Mouse (Mus musculus) erythroid progenitor cell, adult 5-6 weeks (primary cell): ENCODE measurements around the gene Mapkapk2. TPM values are rescaled to one million over a fixed set of nuclear protein-coding genes. Genes with fewer than 3 reads are reported as not detected.

ENCODE experiments used
- ATAC-seq: replicated peaks from 2 replicates; pipeline ENCODE4 v1.8.0; 2016; ENCODE audit warnings: moderate number of reproducible peaks, mild to moderate bottlenecking, moderate TSS enrichment, inconsistent platforms; ENCODE audit not compliant: poor library complexity, low FRiP score, severe bottlenecking
- total RNA-seq, 2 experiments: library from RNA; stranded (forward) in 1 of 2; stranded (reverse) in 1 of 2; fragments of 150-400 nt in 1 of 2; fragments of 186-747, 209-891 nt in 1 of 2; gene quantifications; 2 replicates each; pipeline versions ENCODE4 v1.2.3 to v1.2.4; 2015 to 2017; ENCODE audit warnings: low replicate concordance in 2 of 2

Gene Mapkapk2
- total RNA-seq, 2 experiments from 2014 or later = 23.2 to 36.9 TPM

DNA sequence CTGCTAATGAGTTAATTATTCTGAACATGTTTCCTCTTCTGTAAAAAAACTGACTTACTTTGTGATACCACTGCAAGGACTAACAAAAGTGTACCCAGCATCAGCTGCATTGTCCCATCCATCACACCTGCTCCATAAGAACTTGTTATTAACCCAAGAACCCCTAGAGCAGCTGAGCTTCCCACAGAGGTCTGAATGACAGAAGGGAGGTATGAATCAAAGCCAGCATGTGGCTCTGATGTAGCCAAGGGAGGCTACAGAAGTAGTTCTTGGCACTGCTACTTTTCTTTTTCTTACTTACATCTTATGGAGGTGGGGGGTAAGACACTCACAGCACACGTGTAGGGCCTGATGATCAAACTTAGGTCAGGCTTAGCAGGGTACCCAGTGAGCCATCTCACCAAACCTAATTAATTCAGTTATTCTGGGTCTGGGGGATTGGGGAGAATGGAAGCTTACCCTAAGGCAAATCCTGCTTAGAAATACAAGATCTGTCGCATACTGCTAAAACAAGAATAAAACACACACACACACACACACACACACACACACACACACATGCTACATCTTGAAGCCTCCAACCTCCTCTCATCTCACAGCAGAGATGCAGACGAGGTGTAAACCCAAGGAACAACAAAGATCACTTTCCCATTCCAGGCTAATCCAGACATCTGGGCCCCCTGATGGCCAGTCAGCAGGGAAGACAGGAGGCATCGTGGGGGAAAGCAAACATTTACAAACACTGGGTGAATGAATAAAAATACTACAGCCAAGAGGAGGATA, 11.5 kb downstream of the Mapkapk2 start:
- no peak for ATAC-seq

DNA sequence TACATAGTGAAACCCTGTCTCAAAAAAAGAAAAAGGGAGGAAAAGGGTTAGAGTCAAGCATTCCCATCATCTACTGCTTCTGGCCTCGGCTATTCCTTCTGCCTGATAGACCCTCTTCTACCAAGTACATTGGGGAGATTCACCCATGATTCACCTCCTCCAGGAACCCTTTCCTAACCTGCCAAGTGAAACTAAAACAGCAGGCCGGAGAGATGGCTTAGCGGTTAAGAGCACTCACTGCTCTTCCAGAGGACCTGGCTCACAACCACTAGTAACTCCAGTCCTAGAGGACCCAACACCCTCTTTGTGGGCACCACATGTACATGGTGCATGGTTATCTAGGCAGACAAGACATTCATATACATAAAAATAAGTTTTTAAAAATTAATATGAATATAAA, 12.4 kb downstream of the Mapkapk2 start:
- no peak for ATAC-seq

DNA sequence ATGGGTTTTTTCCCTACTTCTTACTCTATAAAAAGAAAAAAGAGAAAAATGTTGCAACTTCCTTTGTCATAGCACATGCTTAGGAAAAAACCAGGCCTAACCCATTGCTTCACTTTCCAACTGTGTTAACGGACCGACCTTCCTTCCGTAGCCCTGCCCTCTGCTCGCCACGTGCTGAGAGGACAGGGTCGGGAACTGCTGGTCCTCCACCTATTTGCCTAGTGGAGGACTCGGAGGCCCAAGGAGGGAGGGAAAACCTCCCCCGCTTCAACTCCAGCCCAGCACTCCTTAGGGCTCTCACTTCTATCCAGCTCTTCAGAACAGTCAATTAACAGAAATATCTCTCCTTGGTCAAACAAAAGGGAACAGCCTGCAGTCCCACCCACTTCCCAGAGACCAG, 13.3 kb downstream of the Mapkapk2 start:
- ATAC-seq = no peak

DNA sequence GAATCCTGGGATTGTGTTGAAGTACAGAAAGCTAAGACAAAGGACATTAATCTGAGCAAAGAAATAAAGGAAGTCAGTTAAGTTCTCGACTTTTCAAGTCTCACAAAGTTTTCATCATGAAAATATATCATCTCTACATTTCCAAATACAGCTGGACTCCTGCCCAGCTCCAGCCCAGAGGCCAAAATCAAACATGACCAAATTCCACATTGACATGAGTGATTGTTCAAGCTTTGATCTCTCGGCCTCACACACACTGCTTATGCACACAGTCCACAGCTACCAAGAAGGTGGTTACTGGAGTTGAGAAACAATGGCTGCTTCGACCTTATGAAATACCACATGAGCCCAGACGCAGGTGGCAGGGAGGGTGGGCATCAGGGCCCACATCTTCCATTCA, 14.0 kb downstream of the Mapkapk2 start:
- ATAC-seq = no peak

DNA sequence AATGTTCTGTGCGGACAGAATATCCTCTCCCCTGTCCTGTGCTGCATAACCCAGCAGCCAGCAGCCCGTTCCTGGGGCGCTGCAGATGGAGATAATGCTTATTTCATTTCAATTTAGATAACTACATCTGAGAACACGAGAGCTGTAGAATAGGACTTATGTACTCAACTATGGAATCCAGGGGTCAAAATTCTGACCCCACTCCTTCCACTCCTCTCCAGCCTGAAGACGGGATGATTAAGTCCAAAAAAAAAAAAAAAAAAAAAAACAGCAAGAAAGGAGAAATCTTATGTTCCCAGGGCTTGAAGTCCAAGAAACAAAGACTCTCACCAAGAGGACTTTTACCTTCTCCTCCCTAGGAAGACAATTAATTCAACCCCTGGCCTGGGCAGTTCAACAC, 14.5 kb downstream of the Mapkapk2 start:
- ATAC-seq = no peak

DNA sequence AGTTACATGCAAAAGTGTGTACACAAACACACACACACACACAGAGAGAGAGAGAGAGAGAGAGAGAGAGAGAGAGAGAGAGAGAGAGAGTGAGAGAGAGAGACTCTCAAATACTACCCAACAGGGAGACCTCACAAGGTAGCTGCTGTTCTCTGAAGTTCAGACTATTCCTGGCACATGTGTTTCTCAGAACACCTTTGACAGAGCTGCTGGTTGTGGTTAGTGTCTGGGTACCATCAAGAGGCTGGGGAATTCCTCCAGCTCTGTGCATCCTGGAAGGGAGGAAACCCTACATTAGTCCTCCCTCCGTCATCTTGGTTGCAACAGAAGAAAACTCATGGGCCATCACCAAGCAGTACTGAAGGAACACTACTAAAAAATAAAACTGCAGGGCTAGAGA, 16.9 kb downstream of the Mapkapk2 start:
- ATAC-seq = no peak

DNA sequence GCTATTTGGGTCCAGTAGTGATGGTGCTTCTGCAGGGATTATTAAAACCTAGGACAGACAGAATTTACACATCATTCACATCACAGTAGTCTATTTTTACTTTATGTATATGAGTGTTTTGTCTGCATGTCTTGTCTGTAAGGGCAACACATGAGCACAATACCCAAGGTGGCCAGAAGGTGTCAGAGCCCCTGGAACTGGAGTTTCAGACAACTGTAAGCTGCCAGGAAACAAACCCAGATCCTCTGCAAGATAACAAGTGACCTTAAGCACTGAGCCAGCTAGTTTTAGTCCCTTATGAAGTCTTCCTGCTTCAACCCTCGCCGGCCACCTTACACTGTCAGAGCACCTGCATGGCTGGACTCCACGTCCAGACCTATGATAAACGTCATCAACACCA, 17.9 kb downstream of the Mapkapk2 start:
- no peak for ATAC-seq

DNA sequence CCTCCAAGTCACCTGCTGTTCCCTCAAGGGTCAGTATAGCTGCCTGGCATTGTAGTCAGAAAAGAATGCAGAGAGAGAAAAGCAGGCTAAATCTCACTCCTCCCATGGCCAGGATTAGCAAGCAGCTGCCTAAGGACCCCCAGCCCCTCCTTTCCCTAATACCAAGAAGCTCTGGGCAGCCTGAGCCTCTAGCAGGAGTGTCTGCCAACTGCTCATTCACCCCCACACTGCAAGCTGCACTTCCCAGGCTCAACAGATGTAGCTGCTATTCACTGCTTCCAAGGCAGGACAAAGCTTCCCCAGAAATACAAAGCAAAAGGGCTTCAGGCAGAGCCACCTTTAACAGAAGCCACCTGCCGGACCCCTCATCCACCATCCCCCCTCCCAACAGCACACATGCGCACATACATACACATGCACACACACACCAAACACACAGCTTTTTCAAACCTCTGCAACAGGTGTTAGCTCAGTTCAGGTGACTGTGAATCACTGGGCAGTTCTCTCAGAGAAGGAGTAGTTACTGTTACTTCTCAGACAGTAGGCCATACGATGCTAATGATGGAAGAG, 18.8 kb downstream of the Mapkapk2 start:
- ATAC-seq = no peak

DNA sequence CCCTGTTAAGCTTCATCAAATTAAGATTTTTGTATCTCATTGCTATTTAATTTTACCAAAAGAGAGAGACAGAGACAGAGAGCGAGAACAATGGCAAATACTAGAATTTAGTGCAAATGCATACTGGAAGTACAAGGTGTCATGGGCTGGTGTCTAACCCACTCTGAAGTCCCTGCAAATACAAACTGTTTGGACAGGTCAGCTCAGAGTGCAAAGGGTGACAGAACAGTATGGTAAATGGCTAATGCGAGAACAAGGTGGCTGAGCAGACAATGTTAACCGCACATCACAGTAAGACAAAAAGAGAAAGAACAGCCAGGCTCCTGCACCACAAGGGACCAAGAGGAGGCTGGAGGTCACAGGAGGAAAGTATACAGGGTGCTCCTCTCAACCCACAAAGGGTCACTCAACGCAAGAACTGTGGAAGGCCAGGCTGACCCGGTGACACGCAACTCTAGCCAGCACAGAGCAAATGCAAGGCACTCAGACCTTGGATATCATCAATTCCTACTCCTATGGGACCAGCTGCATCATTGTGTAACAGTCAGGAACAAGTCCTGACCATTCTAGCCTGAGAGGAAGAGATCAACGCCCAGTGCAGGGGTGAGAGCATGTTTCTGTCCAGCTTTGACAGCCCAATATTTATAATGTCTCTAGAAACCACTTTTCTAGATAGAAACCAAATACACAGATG, 22.4 kb downstream of the Mapkapk2 start:
- no peak for ATAC-seq

DNA sequence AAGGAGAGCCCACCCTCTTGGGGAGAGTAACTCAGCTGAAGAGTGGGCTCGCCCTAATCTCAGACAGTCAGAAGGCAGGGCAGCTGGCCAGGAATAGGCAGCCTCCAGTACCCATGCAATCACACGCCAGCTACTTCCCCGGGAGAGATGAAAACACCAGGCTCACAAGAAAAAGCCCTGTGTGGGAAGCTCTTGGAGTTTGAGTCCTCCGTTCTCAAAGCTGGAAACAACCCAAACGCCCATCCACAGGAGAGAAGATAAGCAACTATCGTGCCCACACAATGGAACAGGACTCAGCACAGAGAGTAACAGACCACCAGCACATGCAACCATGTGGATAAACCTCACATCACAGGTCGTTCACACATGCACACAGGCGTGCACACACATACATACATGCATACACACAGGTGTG, 23.1 kb downstream of the Mapkapk2 start:
- no peak for ATAC-seq

DNA sequence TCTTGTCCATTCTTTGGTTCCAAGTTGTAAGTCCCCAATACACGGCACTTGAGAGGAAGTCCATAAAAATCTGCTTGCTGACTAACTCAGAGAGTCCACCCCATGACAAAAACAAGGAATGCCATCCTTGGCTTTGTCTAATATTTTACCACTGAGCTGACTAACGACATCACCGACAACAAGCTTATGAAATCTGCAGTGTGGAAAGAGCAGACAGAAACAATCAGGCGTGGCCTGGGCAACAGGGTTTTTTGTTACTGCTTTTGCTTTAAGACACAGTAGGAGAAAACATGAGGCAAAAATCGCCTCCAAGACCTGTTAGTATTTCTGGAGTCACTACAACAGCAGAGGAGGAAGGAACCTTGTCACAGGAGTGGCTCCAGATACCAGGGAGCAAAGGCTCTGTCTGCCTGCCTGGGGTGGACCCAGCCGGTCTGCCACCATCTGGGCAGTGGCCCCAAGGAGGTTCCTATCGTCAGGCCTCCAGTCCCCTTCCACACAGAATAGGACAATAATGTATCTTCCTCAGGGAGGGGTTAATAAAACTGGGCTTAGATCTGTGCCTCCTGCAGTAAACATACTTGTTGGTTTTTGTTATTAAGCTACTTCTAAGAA, 25.1 kb downstream of the Mapkapk2 start:
- no peak for ATAC-seq

DNA sequence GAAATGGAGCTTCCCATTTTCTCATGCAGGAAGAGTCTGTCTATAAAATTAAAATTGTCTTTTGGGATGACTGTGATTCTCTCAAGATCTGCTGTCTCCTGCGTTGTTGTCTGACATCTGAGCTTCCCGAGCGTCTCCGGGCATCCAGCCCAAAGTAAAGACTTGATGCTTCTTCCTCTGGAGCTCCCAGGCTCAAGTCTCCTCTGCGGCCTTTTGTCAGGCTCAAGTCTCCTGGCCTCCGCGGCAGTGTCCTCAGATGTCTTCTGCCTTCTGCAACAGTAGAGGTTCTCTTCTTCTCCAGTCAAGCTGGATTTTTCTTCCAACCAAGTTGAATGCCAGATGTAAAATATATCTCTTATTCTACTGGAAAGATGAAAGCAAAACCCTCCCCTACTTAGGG, 28.6 kb downstream of the Mapkapk2 start:
- ATAC-seq = no peak

DNA sequence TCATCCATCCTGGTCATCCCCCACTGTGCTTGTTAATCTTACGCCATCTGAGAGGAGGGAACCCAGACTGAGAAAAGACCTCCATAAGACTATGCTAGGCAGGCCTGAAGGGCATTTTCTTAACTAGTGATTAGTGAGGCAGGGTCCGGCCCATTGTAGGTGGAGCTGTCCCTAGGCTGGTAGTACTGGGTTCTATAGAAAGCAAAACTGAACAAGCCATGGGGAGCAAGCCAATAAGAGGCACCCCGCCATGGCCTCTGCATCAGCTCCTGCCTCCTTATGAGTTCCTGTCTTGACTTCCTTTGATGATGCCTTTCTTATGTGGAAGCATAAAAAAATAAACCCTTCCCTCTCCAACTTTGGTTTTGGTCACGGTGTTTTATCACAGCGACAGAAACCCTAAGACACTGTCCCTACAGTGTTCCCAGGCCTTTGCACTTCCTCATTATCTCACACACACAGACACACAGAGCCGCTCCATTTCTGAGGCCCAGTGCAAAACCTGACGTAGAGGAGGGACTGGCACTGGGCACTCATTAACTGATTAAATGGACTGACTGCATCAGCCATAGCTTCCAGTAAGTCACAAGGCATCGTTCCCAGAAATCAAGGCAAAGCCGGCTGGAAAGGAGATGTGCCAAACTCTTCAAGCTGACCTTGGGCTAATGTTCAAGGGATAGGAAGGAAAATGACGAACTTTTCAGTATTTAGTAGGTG, 29.5 kb downstream of the Mapkapk2 start:
- ATAC-seq = no peak

DNA sequence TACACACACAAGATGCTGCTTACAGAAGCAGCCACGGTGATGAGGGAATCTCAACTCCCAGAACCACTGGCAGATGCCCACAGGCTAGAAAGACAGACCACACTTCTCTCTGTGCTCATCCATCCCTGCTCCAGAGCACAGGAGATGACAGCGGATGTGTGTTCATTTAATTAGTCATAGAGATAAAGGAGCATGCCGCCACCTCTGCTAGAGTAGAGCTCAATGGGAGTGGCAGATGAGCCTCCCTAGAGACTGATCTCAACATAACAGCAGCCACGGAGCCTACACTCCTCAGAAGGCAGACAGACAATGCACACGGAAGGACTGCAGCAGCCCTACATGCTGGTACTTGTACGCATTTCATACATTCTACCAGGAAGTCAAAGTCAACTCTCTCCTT, 33.4 kb downstream of the Mapkapk2 start:
- no peak for ATAC-seq

DNA sequence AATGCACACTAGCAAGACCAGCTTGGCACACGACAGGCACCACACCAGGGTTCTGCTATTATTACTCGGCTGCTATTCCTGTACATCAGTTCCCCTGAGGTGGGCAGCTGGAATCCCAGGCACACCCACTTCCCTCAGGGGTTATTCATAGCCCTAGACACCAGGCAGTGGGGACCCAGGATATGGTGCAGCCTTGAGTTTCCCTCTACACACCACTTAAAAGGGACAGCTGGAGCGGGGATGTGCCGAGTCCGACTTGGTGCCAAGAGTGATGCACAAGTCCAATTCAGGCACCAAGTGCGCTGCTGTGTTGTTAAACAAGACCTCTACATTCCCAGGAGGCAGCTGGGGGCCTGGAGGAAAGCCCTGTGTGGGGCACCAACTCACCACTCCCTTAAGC, 34.8 kb downstream of the Mapkapk2 start:
- ATAC-seq = no peak

DNA sequence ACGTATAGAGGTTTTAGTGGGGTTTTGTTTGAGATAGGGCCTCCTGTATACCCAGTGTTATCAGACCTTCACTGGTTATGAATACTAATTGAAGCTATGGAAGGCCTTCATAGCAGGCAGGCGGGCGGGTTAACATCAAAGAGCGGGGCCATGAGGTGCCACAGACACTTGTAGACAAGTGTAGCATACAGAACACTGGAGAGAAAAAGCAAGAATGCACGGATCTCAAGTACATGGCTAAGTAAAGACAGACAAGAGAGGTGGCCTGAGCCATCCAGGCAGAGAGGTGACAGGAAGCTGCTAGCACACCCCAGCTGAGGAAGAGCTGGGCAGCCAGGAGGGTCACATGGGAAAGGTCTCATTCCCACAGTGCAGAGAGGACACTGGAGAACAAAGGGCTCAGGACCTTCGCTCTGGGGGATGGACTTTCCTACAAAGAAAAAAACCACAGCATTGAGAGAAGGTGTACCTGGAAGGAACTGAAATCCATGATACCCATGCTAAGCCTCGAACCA, 35.8 kb downstream of the Mapkapk2 start:
- no peak for ATAC-seq

DNA sequence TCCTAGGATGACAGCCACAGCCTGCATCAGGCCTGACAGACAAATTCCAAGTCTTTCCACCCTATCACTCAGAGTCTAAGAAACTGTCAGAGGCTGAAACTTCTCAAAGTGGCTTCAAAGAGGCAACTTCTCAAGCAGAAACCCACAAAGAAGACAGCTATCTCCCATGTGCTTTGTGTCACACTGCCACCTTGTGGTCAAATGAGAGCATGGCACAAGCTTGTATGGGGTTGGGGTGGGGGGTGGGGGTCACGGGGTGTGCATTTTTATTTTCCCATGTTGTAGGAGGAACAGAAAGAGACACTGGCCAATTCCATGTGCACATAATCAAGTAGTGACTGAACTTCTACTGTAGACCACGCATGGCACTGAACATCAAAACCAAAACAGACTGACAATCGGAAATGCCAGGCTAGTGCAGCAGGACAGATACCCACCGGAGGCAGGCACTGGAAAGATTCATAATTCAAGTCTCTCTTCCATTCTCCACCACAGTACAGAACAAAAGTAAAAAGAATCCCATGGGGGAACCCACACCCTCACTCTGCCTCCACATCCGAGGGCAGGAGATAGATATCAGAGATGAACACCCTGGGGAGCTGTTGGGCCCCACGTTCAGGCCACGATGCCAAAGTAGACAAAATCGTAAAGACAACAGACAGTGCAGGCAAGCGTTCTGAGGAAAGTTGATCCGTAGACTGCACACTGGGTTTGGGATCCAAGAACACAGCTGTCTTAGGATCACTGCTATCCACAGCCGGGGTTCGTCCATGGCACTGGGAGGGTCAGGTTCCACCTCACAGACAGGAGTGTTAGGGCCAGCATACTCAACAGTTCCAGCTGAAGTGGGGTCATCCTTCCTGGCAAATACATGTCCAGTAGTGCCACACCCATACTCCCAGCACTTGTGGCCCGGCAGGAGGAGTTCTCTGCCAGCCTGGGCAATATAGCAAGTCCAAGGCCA, 37.1 kb downstream of the Mapkapk2 start:
- no peak; the same call in 1 of the 2 replicates for ATAC-seq

DNA sequence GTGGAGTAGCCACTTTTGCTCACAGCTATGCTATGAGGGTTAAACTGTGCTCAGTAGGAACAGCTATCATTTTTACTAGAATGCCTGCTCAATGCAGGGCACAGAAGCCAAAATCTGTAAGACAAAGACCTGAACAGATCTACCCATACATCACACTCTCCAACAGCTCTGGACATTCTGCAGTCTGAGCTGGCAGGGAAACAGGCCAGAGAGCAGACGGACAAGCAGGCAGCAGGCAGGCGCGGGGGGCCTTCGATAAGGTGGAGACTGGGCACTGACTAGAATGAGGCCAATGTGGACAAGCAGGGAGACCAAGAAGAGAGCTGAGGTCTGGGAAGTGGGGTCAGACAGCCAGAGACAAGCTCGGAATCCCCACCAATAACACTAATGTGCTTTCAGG, 37.8 kb downstream of the Mapkapk2 start:
- ATAC-seq = no peak

DNA sequence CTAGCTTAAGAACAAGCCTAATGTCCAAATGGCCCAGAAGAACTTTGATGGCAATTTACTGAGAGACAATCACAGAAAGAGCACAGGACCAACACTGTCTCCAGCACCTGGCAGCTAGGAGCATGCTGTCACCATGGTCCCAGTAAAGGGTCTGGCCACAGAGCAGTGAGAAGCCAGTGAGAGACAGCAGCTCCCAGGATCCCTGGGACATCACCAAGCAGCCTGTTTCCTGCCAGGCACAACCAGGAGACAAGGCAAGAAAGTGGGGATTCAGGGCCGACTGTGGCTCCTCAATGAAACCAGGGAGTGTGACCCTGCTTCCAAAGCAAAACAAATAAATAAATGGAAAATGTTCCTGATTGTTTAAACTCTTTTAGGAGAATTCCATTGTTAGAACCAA, 38.2 kb downstream of the Mapkapk2 start:
- no peak for ATAC-seq
